Mouse (Mus musculus) megakaryocyte, embryonic 14.5 days (primary cell): Measurements from ENCODE around the gene Tmc2.

Experiments used
- FLI1 ChIP-seq: IDR thresholded peaks from 2 replicates; pipeline ENCODE4 v1.6.1; 2012; ENCODE audit warnings: low read length, inconsistent platforms, mixed read lengths
- GATA1 ChIP-seq: IDR thresholded peaks from 3 replicates; pipeline ENCODE4 v1.6.1; 2012; ENCODE audit warnings: mixed read lengths, low read length, inconsistent platforms, borderline replicate concordance

- TF ChIP-seq GATA1 (no peak), FLI1 (no peak)
Observed at GRCm38 (mm10) chr2:130162701-130163100, 32.3 kb upstream of the Tmc2 start.
